Mouse (Mus musculus) embryonic facial prominence, embryonic 14.5 days (tissue): Measurements from ENCODE around the gene Cdk12. TPM values are rescaled to one million over a fixed set of nuclear protein-coding genes. Genes with fewer than 3 reads are reported as not detected.
A peak's percentile ranks its signal among the peaks of the same experiment; 100 is the strongest.

Experiments used
- ATAC-seq: fragments of 200-750 bp; cut with Nextera tagmentation; 2 replicates; pipeline ENCODE4 v1.8.0; 2017; ENCODE audit warnings: low read depth, moderate number of reproducible peaks, moderate TSS enrichment
- DNase-seq: peaks from one replicate; pipeline ENCODE4 v3.0.0-alpha.2; 2015; ENCODE audit warnings: low spot score
- H3K27ac ChIP-seq: fragments of 300-500 bp; sonication (generic); replicated peaks from 2 replicates; pipeline ENCODE4 v1.5.1; 2014; ENCODE audit warnings: low read depth, mild to moderate bottlenecking, low read length, moderate library complexity
- H3K27me3 ChIP-seq: fragments of 300-500 bp; sonication (generic); replicated peaks from 2 replicates; pipeline ENCODE4 v1.6.1; 2014; ENCODE audit warnings: low read length; ENCODE audit not compliant: control insufficient read depth, insufficient read depth
- H3K36me3 ChIP-seq: fragments of 300-500 bp; sonication (generic); 2 replicates; pipeline ENCODE4 v1.6.1; 2014; ENCODE audit warnings: low read length, mixed read lengths; ENCODE audit not compliant: control insufficient read depth, insufficient read depth
- H3K4me1 ChIP-seq: fragments of 300-500 bp; sonication (generic); 2 replicates; pipeline ENCODE4 v1.6.1; 2014; ENCODE audit warnings: antibody characterized with exemption, low read length; ENCODE audit not compliant: control insufficient read depth, insufficient read depth
- H3K4me2 ChIP-seq: fragments of 300-500 bp; sonication (generic); 2 replicates; pipeline ENCODE4 v1.6.1; 2014; ENCODE audit warnings: low read depth, mild to moderate bottlenecking, low read length, moderate library complexity, mixed read lengths
- H3K4me3 ChIP-seq: fragments of 300-500 bp; sonication (generic); 2 replicates; pipeline ENCODE4 v1.5.1; 2014; ENCODE audit warnings: low read depth, mild to moderate bottlenecking, low read length
- H3K9ac ChIP-seq: fragments of 300-500 bp; sonication (generic); 2 replicates; pipeline ENCODE4 v1.6.1; 2014; ENCODE audit warnings: low read depth, mild to moderate bottlenecking, low read length, moderate library complexity, mixed read lengths
- H3K9me3 ChIP-seq: fragments of 300-500 bp; sonication (generic); 2 replicates; pipeline ENCODE4 v1.6.1; 2016; ENCODE audit warnings: low read length; ENCODE audit not compliant: control insufficient read depth
- WGBS: fragments of 180-500 bp; shearing (Covaris S2); extraction: QIAGEN DNeasy Blood & Tissue Kit; methylation state at CpG from one replicate; pipeline ENCODE4 v1.1.7; 2014; 5-methylcytosine and 5-hydroxymethylcytosine counted together
- polyA plus RNA-seq: library from polyadenylated mRNA; unstranded; fragments of >200 nt; fragmentation: Nextera tagmentation; extraction: Ambion mirVana; gene quantifications from 2 replicates; pipeline ENCODE4 v1.2.1, GENCODE M21; 2014

The Cdk12 gene
- polyA plus RNA-seq, 1 experiment from 2014 or later, result 9.8 TPM

DNA sequence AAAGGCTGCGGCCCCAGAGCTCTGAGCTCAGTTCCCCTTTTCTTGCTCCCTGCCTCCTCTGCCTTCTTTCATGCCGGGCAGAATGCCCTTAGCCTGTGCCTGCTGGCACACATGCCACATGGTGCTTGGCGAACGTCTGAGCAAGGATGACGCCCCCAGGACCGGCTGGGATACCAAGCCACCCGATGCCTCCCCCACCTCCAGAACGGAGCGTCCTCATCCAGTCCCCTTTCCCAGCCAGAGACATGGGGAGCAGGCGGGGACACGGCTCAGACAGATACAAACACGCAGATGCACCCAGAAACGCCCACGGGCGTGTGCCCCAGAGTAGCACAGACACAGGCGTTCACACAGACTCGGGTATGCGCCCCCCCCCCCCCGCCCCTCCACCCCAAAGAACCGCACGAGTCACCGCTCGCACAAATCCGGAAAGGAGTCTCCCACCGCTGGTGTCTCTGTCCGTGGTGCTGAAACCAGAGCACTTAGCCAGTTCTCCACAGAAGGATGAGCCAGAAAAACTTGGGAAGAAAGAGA lies 111.0 kb downstream of the Cdk12 start:
- Histone ChIP-seq H3K27me3 (peaks cover 56% of the 10 kb centered on the region), H3K9ac (no peak overlapping the region), H3K36me3 (no peaks in the 10 kb centered on the region), H3K4me3 (no peak overlapping the region), H3K9me3 (no peaks in the 10 kb centered on the region), H3K4me1 (no peaks in the 10 kb centered on the region; the same call in 1 of the 2 replicates), H3K4me2 (peak overlapping the region; percentile 37; the same call in 1 of the 2 replicates), H3K27ac (no peak overlapping the region)
- WGBS, result 2% methylated on average over 24 of the region's 26 CpGs
- peak; percentile 85 for DNase-seq
- ATAC-seq, result no peak

DNA sequence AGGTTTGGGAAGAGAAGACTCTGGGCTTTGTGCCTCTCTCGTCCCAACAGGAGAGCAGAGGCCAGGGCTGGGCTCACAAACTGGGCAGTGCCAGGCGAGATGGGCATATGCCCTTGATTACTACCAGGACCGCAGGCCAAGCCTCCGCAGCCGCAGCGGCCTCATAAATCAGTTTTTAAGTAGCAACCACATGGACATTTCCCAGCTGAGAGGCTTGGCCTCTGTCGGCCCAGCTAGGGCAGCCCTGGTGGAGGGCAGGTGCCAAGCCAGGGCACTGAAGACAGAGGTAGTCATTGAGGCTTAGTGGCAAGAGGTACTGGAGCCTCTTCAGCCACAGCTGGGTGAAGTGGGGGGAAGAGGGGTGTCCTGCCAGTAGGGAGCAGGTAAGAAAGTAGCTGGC lies 114.6 kb downstream of the Cdk12 start:
- Histone ChIP-seq H3K27ac (no peak overlapping the region), H3K9me3 (no peaks in the 10 kb centered on the region), H3K9ac (no peak overlapping the region), H3K4me2 (no peak overlapping the region), H3K27me3 (peaks cover 86% of the 10 kb centered on the region), H3K36me3 (no peaks in the 10 kb centered on the region), H3K4me1 (peaks cover 4% of the 10 kb centered on the region; the same call in 1 of the 2 replicates), H3K4me3 (no peak overlapping the region)
- ATAC-seq (no peak), DNase-seq (no peak)
- 2% methylated on average over 7 of the region's 7 CpGs for WGBS

DNA sequence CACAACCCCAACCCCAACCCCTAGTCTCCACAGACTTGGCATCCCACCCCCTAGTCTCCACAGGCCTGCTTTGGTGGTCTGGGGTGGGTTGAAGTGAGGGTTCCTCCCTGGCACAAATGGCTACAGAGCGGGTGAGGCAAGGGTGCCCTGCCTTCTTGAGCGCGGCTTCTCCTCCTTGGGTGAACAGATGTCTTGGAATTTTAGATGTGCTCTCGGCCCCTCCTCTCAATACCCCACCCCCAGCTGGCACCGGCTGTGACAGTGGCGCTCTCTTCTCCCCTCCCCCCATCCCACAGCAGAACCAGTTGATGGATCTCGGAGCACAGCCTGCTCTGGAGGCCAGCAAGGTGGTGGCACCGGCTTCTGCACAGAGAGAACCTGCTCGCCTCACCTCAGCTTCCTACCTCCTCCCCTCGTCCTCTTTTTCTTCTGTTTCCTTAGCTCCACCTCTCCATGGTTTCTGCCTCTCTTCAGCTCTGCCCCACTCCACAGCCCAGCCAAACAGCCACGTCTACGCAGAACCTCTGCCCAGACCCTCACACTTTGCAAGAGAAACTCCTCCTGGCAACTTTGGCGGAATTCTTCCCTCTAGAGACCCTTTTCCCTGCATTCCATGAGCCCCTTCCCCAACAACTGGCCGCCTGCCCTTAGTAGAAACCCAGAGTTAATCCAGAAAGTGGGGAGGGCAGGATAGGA lies 115.7 kb downstream of the Cdk12 start:
- DNase-seq (no peak), ATAC-seq (no peak)
- Histone ChIP-seq H3K4me2 (0 out of 2 replicates have a peak overlapping the region, but pooled peaks have one; percentile 4), H3K36me3 (no peaks in the 10 kb centered on the region), H3K27me3 (peaks cover 94% of the 10 kb centered on the region), H3K27ac (no peak overlapping the region), H3K4me3 (no peak overlapping the region), H3K4me1 (peaks cover 4% of the 10 kb centered on the region; the same call in 1 of the 2 replicates), H3K9ac (no peak overlapping the region), H3K9me3 (no peaks in the 10 kb centered on the region)
- WGBS, result under 1% methylated on average over 11 of the region's 14 CpGs

DNA sequence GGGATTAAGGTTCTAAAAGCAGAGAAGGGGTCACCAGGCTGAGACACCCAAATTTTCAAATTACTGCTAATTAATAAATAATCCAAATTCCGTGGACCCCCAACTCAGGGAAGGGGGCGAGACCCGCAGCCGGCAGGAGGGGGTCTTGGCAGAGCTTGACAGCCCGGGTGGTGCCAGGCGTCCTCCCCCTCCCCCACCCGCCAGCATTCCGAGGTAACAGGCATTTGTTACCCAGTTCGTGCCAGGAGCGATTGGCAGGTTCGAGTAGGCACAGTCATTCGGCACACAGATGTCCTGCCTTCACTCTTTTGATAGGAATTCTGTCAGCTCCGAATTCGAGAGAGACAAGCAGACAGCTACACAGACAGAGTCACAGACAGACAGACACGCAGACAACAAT lies 116.3 kb downstream of the Cdk12 start:
- H3K27ac ChIP-seq, result no peak overlapping the region
- H3K9ac ChIP-seq, result no peak overlapping the region
- H3K27me3 ChIP-seq, result peaks cover 94% of the 10 kb centered on the region
- WGBS, result 2% methylated on average over 15 of the region's 15 CpGs
- H3K4me2 ChIP-seq, result no peak overlapping the region
- ATAC-seq (no peak), DNase-seq (no peak)
- H3K9me3 ChIP-seq, result no peaks in the 10 kb centered on the region
- H3K4me3 ChIP-seq, result no peak overlapping the region
- H3K4me1 ChIP-seq, result peaks cover 4% of the 10 kb centered on the region; the same call in 1 of the 2 replicates
- H3K36me3 ChIP-seq, result no peaks in the 10 kb centered on the region

DNA sequence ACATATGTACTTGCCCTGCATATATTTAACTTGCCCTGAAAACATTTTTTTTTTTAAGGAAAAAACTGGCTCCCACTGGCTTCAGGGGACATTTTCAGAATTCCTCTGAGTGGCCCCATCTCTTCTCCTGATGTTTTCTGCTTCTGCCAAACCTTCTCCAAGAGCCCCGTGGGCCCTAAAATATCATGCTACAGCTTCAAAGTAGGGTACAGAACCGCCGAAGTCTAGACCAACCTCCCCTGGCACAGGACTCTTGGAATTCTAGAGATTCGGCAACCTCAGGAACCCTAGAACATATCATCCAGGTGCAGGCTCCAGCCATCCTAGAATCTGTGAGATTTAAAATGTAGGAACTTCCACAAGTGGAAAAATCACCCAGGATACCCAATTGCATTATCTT lies 116.7 kb downstream of the Cdk12 start:
- no peak overlapping the region for H3K27ac ChIP-seq
- WGBS, result 14% methylated on average over 4 of the region's 4 CpGs
- H3K4me2 ChIP-seq, result no peak overlapping the region
- ATAC-seq (no peak), DNase-seq (no peak)
- H3K4me1 ChIP-seq, result peaks cover 4% of the 10 kb centered on the region; the same call in 1 of the 2 replicates
- H3K36me3 ChIP-seq, result no peaks in the 10 kb centered on the region
- no peak overlapping the region for H3K9ac ChIP-seq
- peaks cover 94% of the 10 kb centered on the region for H3K27me3 ChIP-seq
- H3K9me3 ChIP-seq, result no peaks in the 10 kb centered on the region
- no peak overlapping the region for H3K4me3 ChIP-seq

DNA sequence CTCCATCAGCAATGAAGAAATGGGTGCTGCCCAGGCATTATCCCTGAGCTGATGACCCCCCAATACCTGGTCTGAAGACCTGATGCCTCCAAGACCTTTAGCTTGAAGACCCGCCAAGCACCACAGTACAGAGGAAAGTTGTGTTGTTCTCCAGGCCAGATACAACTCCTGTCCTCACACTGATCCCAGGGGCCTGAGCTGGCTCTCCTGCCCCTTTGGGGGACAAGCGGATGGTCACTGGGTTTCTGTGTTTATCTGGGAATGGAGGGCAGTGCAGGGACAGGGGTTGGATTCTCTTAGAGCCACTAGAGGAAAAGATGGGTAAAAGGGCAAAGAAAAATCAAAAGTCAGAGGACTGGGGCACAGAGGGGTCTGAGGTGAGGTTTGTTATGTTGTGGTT lies 117.1 kb downstream of the Cdk12 start:
- 5% methylated on average over 2 of the region's 2 CpGs for WGBS
- H3K4me3 ChIP-seq, result no peak overlapping the region
- no peak overlapping the region for H3K27ac ChIP-seq
- peaks cover 97% of the 10 kb centered on the region for H3K27me3 ChIP-seq
- H3K9ac ChIP-seq, result no peak overlapping the region
- no peaks in the 10 kb centered on the region for H3K9me3 ChIP-seq
- ATAC-seq (no peak), DNase-seq (no peak)
- H3K36me3 ChIP-seq, result no peaks in the 10 kb centered on the region
- H3K4me2 ChIP-seq, result no peak overlapping the region
- H3K4me1 ChIP-seq, result peaks cover 4% of the 10 kb centered on the region; the same call in 1 of the 2 replicates

DNA sequence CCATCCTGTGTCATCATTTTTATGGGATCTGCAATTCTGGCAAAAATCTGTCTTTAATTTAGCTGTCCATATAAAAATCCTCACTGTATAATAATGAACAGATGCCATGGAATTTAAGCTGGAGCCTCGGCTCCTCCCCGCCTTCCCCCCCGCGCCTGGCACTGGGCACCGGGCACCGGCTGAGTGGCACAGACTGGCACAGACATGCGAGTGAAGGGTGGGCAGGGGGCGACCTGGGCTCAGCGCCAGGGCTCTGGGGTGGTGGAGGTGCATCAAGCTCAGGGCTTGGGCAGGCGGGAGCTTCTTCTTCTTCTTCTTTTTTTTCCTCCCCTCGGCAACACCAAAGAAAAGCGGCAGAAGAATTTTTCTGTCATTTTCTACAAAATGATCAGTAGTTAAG lies 117.5 kb downstream of the Cdk12 start:
- H3K4me1 ChIP-seq, result peaks cover 4% of the 10 kb centered on the region; the same call in 1 of the 2 replicates
- no peaks in the 10 kb centered on the region for H3K36me3 ChIP-seq
- H3K9me3 ChIP-seq, result no peaks in the 10 kb centered on the region
- ATAC-seq (no peak), DNase-seq (no peak)
- H3K4me2 ChIP-seq, result peak overlapping the region; percentile 40
- 3% methylated on average over 12 of the region's 12 CpGs for WGBS
- H3K27me3 ChIP-seq, result peaks cover 100% of the 10 kb centered on the region
- H3K4me3 ChIP-seq, result peak overlapping the region; percentile 13; the same call in 1 of the 2 replicates
- no peak overlapping the region for H3K27ac ChIP-seq
- no peak overlapping the region for H3K9ac ChIP-seq

DNA sequence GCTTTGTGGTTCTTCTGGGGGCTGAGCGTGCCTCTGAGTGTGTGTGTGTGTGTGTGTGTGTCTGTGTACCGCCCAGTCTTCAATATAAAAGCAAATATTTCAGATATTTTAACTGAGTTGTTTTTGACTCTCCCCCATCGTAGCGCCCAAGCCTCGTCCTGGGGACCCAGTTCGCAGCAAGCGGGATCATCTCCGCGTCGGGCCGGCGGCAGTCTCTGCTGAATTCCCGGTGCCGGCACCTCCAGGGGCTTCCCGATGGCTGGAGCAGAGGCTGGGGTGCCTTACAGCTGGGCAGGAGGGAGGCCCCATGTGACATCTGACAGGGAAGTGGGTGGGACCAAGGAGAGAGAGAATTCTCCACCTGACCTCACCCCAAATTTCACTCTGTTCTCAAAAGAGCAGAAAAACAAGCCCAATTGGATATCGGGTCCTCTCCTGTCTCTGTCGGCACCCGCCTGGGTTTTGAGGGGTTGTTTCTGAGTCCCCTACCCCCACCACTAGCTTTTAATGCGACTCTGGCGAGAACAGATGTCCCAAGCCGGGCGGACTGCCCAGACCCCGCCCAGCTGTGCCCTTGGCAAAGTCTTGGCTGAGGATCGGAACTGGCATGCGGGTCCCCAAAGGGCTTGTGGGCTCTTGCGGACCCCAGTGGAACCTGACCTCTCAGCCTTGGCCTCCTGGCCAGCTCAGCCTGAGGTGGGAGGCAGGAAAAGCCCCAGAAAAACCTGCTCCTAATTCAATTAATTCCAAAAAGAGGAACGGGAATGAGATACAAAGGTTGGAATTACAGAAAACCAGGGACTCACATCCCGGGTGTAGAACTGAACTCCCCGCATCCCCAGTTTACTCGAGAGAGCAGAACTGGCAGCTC lies 118.2 kb downstream of the Cdk12 start:
- peak overlapping the region; percentile 5; the same call in 1 of the 2 replicates for H3K4me3 ChIP-seq
- H3K4me2 ChIP-seq, result peak overlapping the region; percentile 28; the same call in 1 of the 2 replicates
- H3K36me3 ChIP-seq, result no peaks in the 10 kb centered on the region
- peaks cover 100% of the 10 kb centered on the region for H3K27me3 ChIP-seq
- no peak for DNase-seq
- H3K9ac ChIP-seq, result no peak overlapping the region
- under 1% methylated on average over 30 of the region's 30 CpGs for WGBS
- H3K27ac ChIP-seq, result no peak overlapping the region
- H3K9me3 ChIP-seq, result no peaks in the 10 kb centered on the region
- H3K4me1 ChIP-seq, result peaks cover 4% of the 10 kb centered on the region; the same call in 1 of the 2 replicates
- ATAC-seq, result no peak
